Mouse (Mus musculus): Measurements from ENCODE around the gene Cldn6. TPM values are rescaled to one million over a fixed set of nuclear protein-coding genes. Genes with fewer than 3 reads are reported as not detected.
A peak's percentile ranks its signal among the peaks of the same experiment; 100 is the strongest.

Cldn6 gene
- polyA plus RNA-seq, 1 experiment = 0.48 TPM

- Histone ChIP-seq H3K36me3 (replicated peaks; ENCODE audit: low read length) (no peaks in the 10 kb centered on the region), H3K27me3 (replicated peaks) (peaks cover 77% of the 10 kb centered on the region), H3K4me1 (peaks cover 19% of the 10 kb centered on the region), H3K9me3 (no peaks in the 10 kb centered on the region), H3K4me3 (replicated peaks) (no peak overlapping the region)
- no peak for TF ChIP-seq GATA1 (IDR thresholded peaks at IDR 0.05; ENCODE audit: borderline replicate concordance, low read length)
- TF ChIP-seq FLI1 (IDR thresholded peaks at IDR 0.05; ENCODE audit: low read length) = no peak
Measured at GRCm38 (mm10) chr17:23658450-23658849, 20.6 kb upstream of the Cldn6 start.

- H3K4me3 ChIP-seq (replicated peaks) = peak within 1 kb of the TSS; percentile 83
- peaks cover 26% of the 10 kb centered on the region for H3K4me1 ChIP-seq
- H3K27me3 ChIP-seq (replicated peaks) = peaks cover 69% of the 10 kb centered on the region
- TF ChIP-seq FLI1 (IDR thresholded peaks at IDR 0.05; ENCODE audit: low read length) = no peak
- no peak for TF ChIP-seq GATA1 (IDR thresholded peaks at IDR 0.05; ENCODE audit: borderline replicate concordance, low read length)
- no peaks in the 10 kb centered on the region for H3K9me3 ChIP-seq
- no peaks in the 10 kb centered on the region for H3K36me3 ChIP-seq (replicated peaks; ENCODE audit: low read length)
Measured at GRCm38 (mm10) chr17:23660117-23660875, 18.8 kb upstream of the Cldn6 start, which contains the start of gene Bicdl2. Gene Bicdl2, plus strand, starts transcription at chr17:23660506.

GRCm38 (mm10) chr17:23660876-23661200, 18.2 kb upstream of the Cldn6 start:
- H3K9me3 ChIP-seq = no peaks in the 10 kb centered on the region
- H3K27me3 ChIP-seq (replicated peaks) = peaks cover 64% of the 10 kb centered on the region
- H3K4me1 ChIP-seq = peaks cover 26% of the 10 kb centered on the region
- TF ChIP-seq GATA1 (IDR thresholded peaks at IDR 0.05; ENCODE audit: borderline replicate concordance, low read length) (no peak), FLI1 (IDR thresholded peaks at IDR 0.05; ENCODE audit: low read length) (no peak)
- peak overlapping the region; percentile 83 for H3K4me3 ChIP-seq (replicated peaks)
- H3K36me3 ChIP-seq (replicated peaks; ENCODE audit: low read length) = peaks cover 2% of the 10 kb centered on the region

- peaks cover 59% of the 10 kb centered on the region for H3K27me3 ChIP-seq (replicated peaks)
- H3K36me3 ChIP-seq (replicated peaks; ENCODE audit: low read length) = peaks cover 7% of the 10 kb centered on the region
- no peaks in the 10 kb centered on the region for H3K9me3 ChIP-seq
- TF ChIP-seq GATA1 (IDR thresholded peaks at IDR 0.05; ENCODE audit: borderline replicate concordance, low read length) (no peak), FLI1 (IDR thresholded peaks at IDR 0.05; ENCODE audit: low read length) (no peak)
- peaks cover 26% of the 10 kb centered on the region for H3K4me1 ChIP-seq
- H3K4me3 ChIP-seq (replicated peaks) = peak overlapping the region; percentile 73
Measured at GRCm38 (mm10) chr17:23661526-23661925, 17.5 kb upstream of the Cldn6 start.

- TF ChIP-seq GATA1 (IDR thresholded peaks at IDR 0.05; ENCODE audit: borderline replicate concordance, low read length) = no peak
- no peak for TF ChIP-seq FLI1 (IDR thresholded peaks at IDR 0.05; ENCODE audit: low read length)
- Histone ChIP-seq H3K4me1 (peaks cover 26% of the 10 kb centered on the region), H3K4me3 (replicated peaks) (no peak overlapping the region), H3K27me3 (replicated peaks) (peaks cover 39% of the 10 kb centered on the region), H3K9me3 (no peaks in the 10 kb centered on the region), H3K36me3 (replicated peaks; ENCODE audit: low read length) (peaks cover 38% of the 10 kb centered on the region)
Measured at GRCm38 (mm10) chr17:23664556-23665021, 14.5 kb upstream of the Cldn6 start.

- Histone ChIP-seq H3K27me3 (replicated peaks) (peaks cover 30% of the 10 kb centered on the region), H3K9me3 (no peaks in the 10 kb centered on the region), H3K4me1 (peaks cover 22% of the 10 kb centered on the region), H3K4me3 (replicated peaks) (no peak overlapping the region), H3K36me3 (replicated peaks; ENCODE audit: low read length) (peaks cover 47% of the 10 kb centered on the region)
- TF ChIP-seq FLI1 (IDR thresholded peaks at IDR 0.05; ENCODE audit: low read length) = no peak
- TF ChIP-seq GATA1 (IDR thresholded peaks at IDR 0.05; ENCODE audit: borderline replicate concordance, low read length) = no peak
Measured at GRCm38 (mm10) chr17:23665511-23665910, 13.5 kb upstream of the Cldn6 start.

GRCm38 (mm10) chr17:23670516-23671074, 8.5 kb upstream of the Cldn6 start:
- no peak for TF ChIP-seq FLI1 (IDR thresholded peaks at IDR 0.05; ENCODE audit: low read length)
- no peak for TF ChIP-seq GATA1 (IDR thresholded peaks at IDR 0.05; ENCODE audit: borderline replicate concordance, low read length)
- Histone ChIP-seq H3K4me1 (peaks cover 41% of the 10 kb centered on the region), H3K4me3 (replicated peaks) (no peak overlapping the region), H3K36me3 (replicated peaks; ENCODE audit: low read length) (peaks cover 49% of the 10 kb centered on the region), H3K27me3 (replicated peaks) (no peaks in the 10 kb centered on the region), H3K9me3 (no peaks in the 10 kb centered on the region)

- peaks cover 3% of the 10 kb centered on the region for H3K27me3 ChIP-seq (replicated peaks)
- TF ChIP-seq GATA1 (IDR thresholded peaks at IDR 0.05; ENCODE audit: borderline replicate concordance, low read length) (no peak), FLI1 (IDR thresholded peaks at IDR 0.05; ENCODE audit: low read length) (no peak)
Measured at GRCm38 (mm10) chr17:23671519-23671918, 7.5 kb upstream of the Cldn6 start.

GRCm38 (mm10) chr17:23672761-23673160, 6.3 kb upstream of the Cldn6 start:
- Histone ChIP-seq H3K4me3 (replicated peaks) (peak overlapping the region; percentile 99), H3K9me3 (no peaks in the 10 kb centered on the region), H3K27me3 (replicated peaks) (peaks cover 5% of the 10 kb centered on the region), H3K4me1 (peaks cover 62% of the 10 kb centered on the region), H3K36me3 (replicated peaks; ENCODE audit: low read length) (peaks cover 30% of the 10 kb centered on the region)
- TF ChIP-seq FLI1 (IDR thresholded peaks at IDR 0.05; ENCODE audit: low read length) (no peak), GATA1 (IDR thresholded peaks at IDR 0.05; ENCODE audit: borderline replicate concordance, low read length) (no peak)

More at GRCm38 (mm10) chr17:23671519-23671918, 7.5 kb upstream of the Cldn6 start:
- Histone ChIP-seq H3K4me3 (replicated peaks) (no peak overlapping the region), H3K4me1 (peaks cover 50% of the 10 kb centered on the region), H3K36me3 (replicated peaks; ENCODE audit: low read length) (peaks cover 42% of the 10 kb centered on the region), H3K9me3 (no peaks in the 10 kb centered on the region)

- Histone ChIP-seq H3K4me1 (peaks cover 64% of the 10 kb centered on the region), H3K4me3 (replicated peaks) (peak within 1 kb of the TSS; percentile 99), H3K9me3 (no peaks in the 10 kb centered on the region), H3K36me3 (replicated peaks; ENCODE audit: low read length) (peaks cover 22% of the 10 kb centered on the region), H3K27me3 (replicated peaks) (peaks cover 7% of the 10 kb centered on the region)
- no peak for TF ChIP-seq FLI1 (IDR thresholded peaks at IDR 0.05; ENCODE audit: low read length)
- TF ChIP-seq GATA1 (IDR thresholded peaks at IDR 0.05; ENCODE audit: borderline replicate concordance, low read length) = no peak
Measured at GRCm38 (mm10) chr17:23673424-23674073, 5.5 kb upstream of the Cldn6 start, which contains the start of the genes Hcfc1r1 and Thoc6. Gene Hcfc1r1, plus strand, starts transcription at chr17:23673596. Gene Thoc6, minus strand, starts transcription at chr17:23673882.

Data from megakaryocyte, embryonic 14.5 days (primary cell).